Mouse (Mus musculus) kidney, embryonic 15.5 days (tissue): ENCODE measurements around the gene Spryd7. TPM values are rescaled to one million over a fixed set of nuclear protein-coding genes. Genes with fewer than 3 reads are reported as not detected.
"Not testable (repeated sequence)": the region's sequence is repeated elsewhere in the genome, so short reads cannot be mapped to it uniquely, and the experiment has no call there.

Source experiments
- ATAC-seq: fragments of 200-750 bp; cut with Nextera tagmentation; replicated peaks from 2 replicates; pipeline ENCODE4 v1.8.0; 2017; ENCODE audit warnings: moderate TSS enrichment; ENCODE audit not compliant: low FRiP score
- H3K27ac ChIP-seq: fragments of 300-500 bp; sonication (generic); 2 replicates; pipeline ENCODE4 v1.5.1; 2015; ENCODE audit warnings: mild to moderate bottlenecking, inconsistent platforms
- H3K27me3 ChIP-seq: fragments of 300-500 bp; sonication (generic); 2 replicates; pipeline ENCODE4 v1.6.1; 2015; ENCODE audit warnings: inconsistent platforms
- H3K36me3 ChIP-seq: fragments of 300-500 bp; sonication (generic); 2 replicates; pipeline ENCODE4 v1.6.1; 2015; ENCODE audit warnings: inconsistent platforms
- H3K4me1 ChIP-seq: fragments of 300-500 bp; sonication (generic); 2 replicates; pipeline ENCODE4 v1.6.1; 2015; ENCODE audit warnings: inconsistent platforms
- H3K4me2 ChIP-seq: fragments of 300-500 bp; sonication (generic); 2 replicates; pipeline ENCODE4 v1.6.1; 2015; ENCODE audit warnings: moderate library complexity, mild to moderate bottlenecking, inconsistent platforms
- H3K4me3 ChIP-seq: fragments of 300-500 bp; sonication (generic); replicated peaks from 2 replicates; pipeline ENCODE4 v1.5.1; 2015; ENCODE audit warnings: mild to moderate bottlenecking, inconsistent platforms
- H3K9ac ChIP-seq: fragments of 300-500 bp; sonication (generic); 2 replicates; pipeline ENCODE4 v1.6.1; 2015; ENCODE audit warnings: mild to moderate bottlenecking, inconsistent platforms
- H3K9me3 ChIP-seq: fragments of 300-500 bp; sonication (generic); replicated peaks from 2 replicates; pipeline ENCODE4 v1.6.1; 2016; ENCODE audit warnings: inconsistent platforms
- WGBS: fragments of 180-500 bp; shearing (Covaris S2); methylation state at CpG from one replicate; pipeline ENCODE4 v1.1.7; 2015; ENCODE audit warnings: mixed read lengths; 5-methylcytosine and 5-hydroxymethylcytosine counted together
- polyA plus RNA-seq: library from polyadenylated mRNA; unstranded; fragments of >200 nt; fragmentation: Nextera tagmentation; extraction: Ambion mirVana; gene quantifications from 2 replicates; pipeline ENCODE4 v1.2.1, GENCODE M21; 2015

Gene Spryd7
- polyA plus RNA-seq, 1 experiment from 2014 or later: 20.8 TPM

DNA sequence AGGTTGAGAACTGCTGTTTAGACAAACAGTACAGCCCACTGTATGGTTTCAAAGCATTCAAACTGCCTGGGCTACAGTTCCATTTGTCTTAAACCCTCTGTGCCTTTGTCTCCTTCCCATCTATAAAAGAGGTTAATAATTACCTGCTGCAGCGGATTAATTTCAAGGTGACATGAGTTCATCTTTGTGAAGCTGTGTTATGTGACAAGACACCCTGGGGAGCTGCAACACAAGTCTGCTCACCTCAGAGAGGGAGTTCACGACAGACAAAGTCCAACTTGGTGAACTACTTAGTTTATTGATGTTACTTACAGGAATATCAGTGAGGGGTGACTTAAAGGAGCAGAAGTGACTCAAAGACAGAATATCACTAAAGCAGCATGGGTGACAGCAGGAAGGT lies 15.4 kb upstream of the Spryd7 start:
- Histone ChIP-seq H3K27me3 (no peaks in the 10 kb centered on the region), H3K9me3 (no peaks in the 10 kb centered on the region), H3K4me3 (no peak overlapping the region), H3K4me1 (0 out of 2 replicates have a peak, but pooled peaks cover 3% of the 10 kb centered on the region), H3K36me3 (no peaks in the 10 kb centered on the region), H3K4me2 (no peak overlapping the region), H3K9ac (no peak overlapping the region), H3K27ac (no peak overlapping the region)
- whole genome bisulfite sequencing: 64% methylated on average over 2 of the region's 2 CpGs
- no peak for ATAC-seq

DNA sequence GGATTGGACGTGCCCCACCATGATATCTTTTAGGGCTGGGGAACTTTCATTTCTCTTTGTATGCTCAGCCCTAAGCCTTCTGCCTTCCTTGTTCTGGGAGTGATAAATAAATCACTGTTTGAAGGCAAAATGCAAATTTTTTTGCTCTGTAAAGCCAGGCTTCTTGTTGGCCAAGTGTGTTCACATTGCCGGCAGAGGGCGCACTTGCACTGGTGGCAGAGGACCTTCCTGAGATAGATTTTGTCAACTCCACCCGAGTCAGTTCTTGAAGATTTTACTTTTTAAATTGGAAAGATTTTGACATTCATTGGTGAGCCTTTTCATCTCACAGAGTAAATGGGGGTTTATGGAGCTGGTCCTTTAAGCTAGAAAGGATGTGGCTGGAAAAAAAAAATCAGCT lies 14.7 kb upstream of the Spryd7 start:
- H3K4me3 ChIP-seq: no peak overlapping the region
- WGBS: 12% methylated on average over 4 of the region's 4 CpGs
- no peak overlapping the region for H3K27ac ChIP-seq
- 0 out of 2 replicates have a peak, but pooled peaks cover 3% of the 10 kb centered on the region for H3K4me1 ChIP-seq
- no peaks in the 10 kb centered on the region for H3K27me3 ChIP-seq
- no peak overlapping the region for H3K9ac ChIP-seq
- no peak for ATAC-seq
- no peaks in the 10 kb centered on the region for H3K36me3 ChIP-seq
- no peaks in the 10 kb centered on the region for H3K9me3 ChIP-seq
- H3K4me2 ChIP-seq: peak overlapping the region; percentile 23; the same call in 1 of the 2 replicates

DNA sequence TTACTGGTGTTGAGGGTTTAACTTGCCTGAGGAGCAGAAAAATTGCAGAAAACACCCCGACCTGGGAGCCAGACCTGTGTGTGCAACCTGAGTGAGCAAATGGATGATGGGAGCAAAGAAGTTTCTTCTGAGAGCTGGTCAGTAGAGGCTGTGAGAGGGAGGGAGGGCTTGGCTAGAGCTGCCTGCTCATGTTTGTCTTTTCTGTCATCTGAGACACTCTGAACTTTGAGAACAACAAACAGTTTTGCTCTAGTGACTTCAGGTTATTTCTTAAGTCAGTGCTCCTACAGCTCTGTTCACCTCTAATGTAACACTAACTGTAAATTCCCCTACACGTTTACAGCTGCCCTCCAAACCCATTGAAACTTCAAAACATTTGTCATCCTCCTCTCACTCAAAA lies 12.7 kb upstream of the Spryd7 start:
- Histone ChIP-seq H3K27me3 (no peaks in the 10 kb centered on the region), H3K4me3 (no peak overlapping the region), H3K4me1 (0 out of 2 replicates have a peak, but pooled peaks cover 3% of the 10 kb centered on the region), H3K4me2 (no peak overlapping the region), H3K9ac (no peak overlapping the region), H3K9me3 (no peaks in the 10 kb centered on the region), H3K27ac (no peak overlapping the region), H3K36me3 (no peaks in the 10 kb centered on the region)
- WGBS: 33% methylated on average over 2 of the region's 2 CpGs
- ATAC-seq: peak; percentile 71

DNA sequence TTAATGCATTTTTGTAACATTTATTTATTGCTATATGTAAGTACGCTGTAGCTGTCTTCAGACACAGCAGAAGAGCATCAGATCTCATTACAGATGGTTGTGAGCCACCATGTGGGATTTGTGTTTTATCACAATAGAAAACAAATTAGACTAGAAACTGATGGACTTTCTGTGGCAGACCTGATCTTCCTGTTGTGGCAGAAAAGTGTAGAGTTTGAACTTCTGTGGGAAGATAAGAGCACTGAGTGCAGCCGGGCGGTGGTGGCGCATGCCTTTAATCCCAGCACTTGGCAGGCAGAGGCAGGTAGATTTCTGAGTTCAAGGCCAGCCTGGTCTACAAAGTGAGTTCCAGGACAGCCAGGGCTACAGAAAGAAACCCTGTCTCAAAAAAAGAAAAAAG lies 9.5 kb upstream of the Spryd7 start:
- H3K36me3 ChIP-seq, ATAC-seq, H3K27me3 ChIP-seq, H3K27ac ChIP-seq, H3K4me1 ChIP-seq, H3K9ac ChIP-seq, H3K4me3 ChIP-seq, H3K9me3 ChIP-seq, H3K4me2 ChIP-seq: not testable (repeated sequence)
- WGBS: 97% methylated on average over 4 of the region's 4 CpGs

DNA sequence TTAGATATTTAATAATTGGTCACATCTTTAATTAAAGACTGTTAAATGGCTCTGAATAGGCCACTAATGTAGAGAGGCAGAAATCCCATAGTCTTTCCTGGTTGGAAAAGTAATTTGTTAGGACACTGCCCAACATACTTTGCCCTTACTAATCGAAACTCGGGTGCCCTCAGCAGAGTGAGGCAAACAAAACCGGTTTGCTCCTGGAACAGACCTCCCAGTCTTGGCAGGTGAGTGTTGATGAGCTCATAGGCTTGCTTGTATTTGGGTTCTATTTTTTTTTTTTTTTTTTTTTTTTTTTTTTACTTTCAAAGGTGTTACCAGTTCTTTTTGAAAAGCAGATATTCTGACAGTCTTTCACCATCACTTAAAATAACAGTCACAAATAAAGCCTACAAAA lies 3.2 kb upstream of the Spryd7 start:
- H3K27me3 ChIP-seq: no peaks in the 10 kb centered on the region
- no peak overlapping the region for H3K9ac ChIP-seq
- no peak overlapping the region for H3K27ac ChIP-seq
- 78% methylated on average over 3 of the region's 3 CpGs for WGBS
- H3K9me3 ChIP-seq: peaks cover 4% of the 10 kb centered on the region; the same call in 1 of the 2 replicates
- no peak overlapping the region for H3K4me2 ChIP-seq
- H3K36me3 ChIP-seq: no peaks in the 10 kb centered on the region
- peaks cover 11% of the 10 kb centered on the region; the same call in 1 of the 2 replicates for H3K4me1 ChIP-seq
- ATAC-seq: no peak
- no peak overlapping the region for H3K4me3 ChIP-seq

DNA sequence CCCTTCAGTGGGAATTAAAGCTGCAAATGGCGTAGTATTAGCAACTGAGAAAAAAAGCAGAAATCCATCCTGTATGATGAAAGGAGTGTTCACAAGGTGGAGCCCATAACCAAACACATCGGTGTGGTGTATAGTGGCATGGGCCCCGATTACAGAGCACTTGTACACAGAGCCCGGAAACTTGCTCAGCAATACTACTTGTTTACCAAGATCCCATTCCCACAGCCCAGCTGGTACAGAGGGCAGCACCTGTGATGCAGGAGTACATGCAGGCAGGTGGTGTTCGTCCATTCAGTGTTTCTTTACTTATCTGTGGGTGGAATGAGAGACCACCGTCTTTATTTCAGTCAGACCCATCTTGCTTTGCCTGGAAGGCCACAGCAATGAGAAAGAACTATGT lies 2.2 kb upstream of the Spryd7 start:
- 87% methylated on average over 6 of the region's 6 CpGs for WGBS
- H3K9me3 ChIP-seq: peaks cover 4% of the 10 kb centered on the region; the same call in 1 of the 2 replicates

DNA sequence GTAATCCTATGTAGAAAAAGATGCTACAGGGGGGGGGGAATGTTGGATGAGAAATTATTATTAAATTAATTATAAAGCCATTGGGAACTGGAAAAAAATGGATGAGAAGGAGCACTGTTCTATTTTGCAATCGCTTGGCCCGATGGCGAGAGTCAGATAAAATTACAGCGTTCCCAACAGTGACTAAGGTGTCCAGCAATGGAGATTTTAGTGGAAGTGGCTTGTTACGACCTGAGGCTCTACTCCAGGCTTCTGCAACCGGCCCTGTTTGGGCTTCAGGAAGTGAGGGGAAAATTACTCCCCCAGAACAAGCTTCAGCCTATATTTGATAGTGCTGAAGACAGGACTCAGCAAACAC lies 776 bp downstream of the Spryd7 start:
- 3% methylated on average over 6 of the region's 6 CpGs for WGBS
- H3K27me3 ChIP-seq: no peaks in the 10 kb centered on the region
- peak overlapping the region; percentile 63 for H3K9ac ChIP-seq
- peak overlapping the region; percentile 94 for H3K27ac ChIP-seq
- H3K9me3 ChIP-seq: no peaks in the 10 kb centered on the region
- ATAC-seq: no peak
- H3K4me2 ChIP-seq: peak overlapping the region; percentile 96
- peak overlapping the region; percentile 76 for H3K4me3 ChIP-seq
- no peaks in the 10 kb centered on the region for H3K36me3 ChIP-seq
- H3K4me1 ChIP-seq: peaks cover 11% of the 10 kb centered on the region; the same call in 1 of the 2 replicates

More for the DNA sequence above, 2.2 kb upstream of the Spryd7 start:
- Histone ChIP-seq H3K4me2 (no peak overlapping the region), H3K4me1 (peaks cover 11% of the 10 kb centered on the region; the same call in 1 of the 2 replicates), H3K27ac (no peak overlapping the region), H3K4me3 (no peak overlapping the region), H3K36me3 (no peaks in the 10 kb centered on the region), H3K9ac (no peak overlapping the region), H3K27me3 (no peaks in the 10 kb centered on the region)
- no peak for ATAC-seq

DNA sequence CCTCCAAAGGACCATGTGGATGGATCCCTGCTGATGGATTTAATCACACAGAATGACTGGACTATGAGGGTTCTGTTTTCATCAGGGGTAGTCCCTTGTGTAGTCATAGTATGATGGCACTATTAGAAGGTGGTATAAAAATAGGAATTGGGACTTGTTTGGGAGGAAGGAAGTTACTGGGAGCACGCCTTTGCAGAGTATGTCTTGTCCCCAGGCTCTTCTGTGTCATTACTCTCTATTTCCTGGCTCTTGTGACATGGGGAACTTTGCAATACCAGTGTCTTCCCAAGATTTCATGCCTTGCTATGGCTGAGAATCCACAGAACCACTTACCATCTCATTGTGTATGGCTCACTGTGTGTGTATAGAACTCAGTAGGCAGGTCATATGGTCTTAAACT lies 8.1 kb downstream of the Spryd7 start:
- Histone ChIP-seq H3K27ac (no peak overlapping the region), H3K36me3 (peaks cover 21% of the 10 kb centered on the region), H3K27me3 (no peaks in the 10 kb centered on the region), H3K4me2 (no peak overlapping the region), H3K9ac (no peak overlapping the region), H3K9me3 (no peaks in the 10 kb centered on the region), H3K4me1 (no peaks in the 10 kb centered on the region), H3K4me3 (no peak overlapping the region)
- no peak for ATAC-seq
- WGBS: 73% methylated on average over 1 of the region's 1 CpGs

DNA sequence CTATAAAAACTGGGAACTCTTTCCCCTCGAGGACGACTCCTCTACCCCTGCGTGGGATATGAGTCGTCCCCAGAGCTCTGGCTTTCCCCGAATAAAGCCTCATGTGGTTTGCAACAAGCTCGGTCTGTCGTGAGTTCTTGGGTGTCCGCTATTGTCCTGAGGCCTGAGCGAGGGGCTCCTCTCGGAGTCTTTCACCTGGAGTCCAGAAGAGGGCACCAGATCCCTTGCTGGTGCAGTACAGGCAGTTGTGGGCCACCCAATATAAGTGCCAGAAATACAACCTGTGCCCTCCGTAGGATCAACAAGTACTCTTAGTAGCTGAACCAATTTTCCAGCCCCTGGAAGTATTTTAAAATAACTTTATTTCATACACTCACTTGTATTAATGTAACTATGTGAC lies 18.9 kb downstream of the Spryd7 start:
- ATAC-seq, H3K4me3 ChIP-seq, H3K4me1 ChIP-seq, H3K9ac ChIP-seq, H3K9me3 ChIP-seq, H3K4me2 ChIP-seq, H3K27me3 ChIP-seq, H3K27ac ChIP-seq: not testable (repeated sequence)
- peaks cover 33% of the 10 kb centered on the region for H3K36me3 ChIP-seq
- WGBS: 89% methylated on average over 10 of the region's 11 CpGs

DNA sequence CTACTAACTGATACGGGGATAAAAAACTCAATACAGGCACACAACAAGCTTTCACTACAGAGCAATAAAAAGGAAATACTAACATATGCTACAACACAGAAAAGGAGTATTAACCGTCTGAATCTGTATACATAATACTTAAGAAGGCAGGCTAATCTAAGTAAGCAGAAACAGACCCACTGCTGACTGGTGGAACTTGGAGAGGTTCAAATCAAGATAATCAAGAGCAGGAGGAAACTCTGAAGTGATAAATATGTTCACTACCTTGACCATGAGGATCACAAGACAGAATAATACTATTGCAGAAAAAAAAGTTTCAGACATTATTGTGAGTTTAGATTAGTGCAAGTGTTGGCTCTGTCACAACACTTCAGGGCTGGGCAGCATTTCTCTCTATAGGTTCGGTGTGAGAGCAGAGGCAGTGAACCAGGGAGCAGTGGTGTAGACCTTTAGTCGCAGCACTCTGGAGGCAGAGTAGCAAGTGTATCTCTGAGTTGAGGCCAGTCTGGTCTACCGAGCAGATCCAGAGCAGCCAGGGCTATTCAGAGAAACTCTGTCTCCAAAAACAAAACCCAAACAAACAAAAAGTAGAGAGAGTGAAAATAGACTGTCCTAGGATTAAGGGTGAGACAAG lies 19.9 kb downstream of the Spryd7 start:
- Histone ChIP-seq H3K9ac (no peak overlapping the region), H3K4me2 (no peak overlapping the region), H3K4me3 (no peak overlapping the region), H3K27me3 (no peaks in the 10 kb centered on the region), H3K9me3 (no peaks in the 10 kb centered on the region), H3K4me1 (no peaks in the 10 kb centered on the region), H3K36me3 (peaks cover 23% of the 10 kb centered on the region), H3K27ac (no peak overlapping the region)
- ATAC-seq: no peak
- 86% methylated on average over 5 of the region's 5 CpGs for WGBS

DNA sequence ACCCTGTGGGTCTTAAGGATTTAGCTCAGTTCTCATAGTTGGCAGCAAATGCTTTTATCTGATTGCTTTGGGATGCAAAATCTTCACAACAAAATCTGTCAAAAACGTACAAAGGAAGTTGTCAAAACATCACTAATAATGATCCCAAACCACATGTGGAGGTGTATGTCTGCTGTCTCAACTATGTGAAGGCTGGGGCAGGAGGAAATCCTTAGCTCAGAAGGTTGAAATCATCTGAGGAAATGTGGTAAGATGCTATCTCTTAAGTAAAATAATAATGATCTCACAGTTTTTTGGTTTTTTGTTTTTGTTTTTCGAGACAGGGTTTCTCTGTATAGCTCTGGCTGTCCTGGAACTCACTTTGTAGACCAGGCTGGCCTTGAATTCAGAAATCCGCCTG lies 20.9 kb downstream of the Spryd7 start:
- H3K4me1 ChIP-seq: no peaks in the 10 kb centered on the region
- ATAC-seq: no peak
- H3K4me2 ChIP-seq: no peak overlapping the region
- 89% methylated on average over 3 of the region's 3 CpGs for WGBS
- H3K9ac ChIP-seq: no peak overlapping the region
- no peak overlapping the region for H3K4me3 ChIP-seq
- no peaks in the 10 kb centered on the region for H3K9me3 ChIP-seq
- H3K27me3 ChIP-seq: no peaks in the 10 kb centered on the region
- no peak overlapping the region for H3K27ac ChIP-seq
- peaks cover 23% of the 10 kb centered on the region for H3K36me3 ChIP-seq

DNA sequence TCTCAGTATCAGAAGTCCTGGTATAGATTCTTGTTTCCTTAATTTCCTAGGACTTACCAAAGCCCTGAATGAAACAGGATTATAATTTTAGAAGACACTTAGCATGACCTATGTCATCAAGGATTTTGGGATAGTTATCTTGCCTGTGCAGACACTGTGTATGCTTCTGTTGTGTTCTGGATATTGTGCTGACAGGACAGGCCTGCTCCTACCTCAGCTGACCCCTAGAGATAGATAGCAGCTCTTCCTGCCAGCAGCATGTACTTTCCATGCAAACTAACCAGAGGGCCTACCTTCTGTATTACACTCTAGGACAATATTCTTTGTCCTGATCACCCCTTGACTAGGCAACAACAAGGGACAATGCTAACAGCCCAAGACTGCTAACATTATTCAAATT lies 25.7 kb downstream of the Spryd7 start:
- no peak for ATAC-seq

DNA sequence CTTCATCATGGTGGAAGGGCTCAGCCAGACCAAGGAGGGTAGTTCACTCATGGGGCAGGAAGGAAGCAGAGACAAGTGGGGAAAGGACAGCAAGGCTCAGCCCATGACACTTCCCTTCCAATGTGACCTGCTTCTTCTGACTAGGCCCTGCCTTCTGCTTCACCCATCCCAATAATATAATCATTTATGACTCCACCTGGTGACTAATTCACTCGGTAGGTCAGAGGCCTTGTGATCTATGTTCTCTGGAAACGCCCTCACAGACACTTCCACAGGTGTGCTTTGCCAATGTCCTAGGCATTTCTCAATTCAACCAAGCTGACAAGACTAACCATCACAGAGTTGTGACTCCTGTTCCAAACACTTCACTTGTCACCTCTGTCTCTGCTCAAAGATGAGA lies 26.3 kb downstream of the Spryd7 start:
- no peaks in the 10 kb centered on the region for H3K4me1 ChIP-seq
- H3K9me3 ChIP-seq: no peaks in the 10 kb centered on the region
- 86% methylated on average over 2 of the region's 2 CpGs for WGBS
- no peak overlapping the region for H3K27ac ChIP-seq
- no peaks in the 10 kb centered on the region for H3K27me3 ChIP-seq
- ATAC-seq: no peak
- no peak overlapping the region for H3K4me3 ChIP-seq
- no peak overlapping the region for H3K9ac ChIP-seq
- peaks cover 9% of the 10 kb centered on the region for H3K36me3 ChIP-seq
- no peak overlapping the region for H3K4me2 ChIP-seq

More for the DNA sequence above, 25.7 kb downstream of the Spryd7 start:
- Histone ChIP-seq H3K27ac (no peak overlapping the region), H3K4me2 (no peak overlapping the region), H3K9ac (no peak overlapping the region), H3K4me3 (no peak overlapping the region), H3K9me3 (no peaks in the 10 kb centered on the region), H3K4me1 (no peaks in the 10 kb centered on the region), H3K36me3 (peaks cover 14% of the 10 kb centered on the region), H3K27me3 (no peaks in the 10 kb centered on the region)
